Mouse (Mus musculus): ENCODE results near the gene Rsph3a. TPM values are rescaled to one million over a fixed set of nuclear protein-coding genes. Genes with fewer than 3 reads are reported as not detected.
"Not testable (repeated sequence)": the region's sequence is repeated elsewhere in the genome, so short reads cannot be mapped to it uniquely, and the experiment has no call there.

The Rsph3a gene
- polyA plus RNA-seq, 1 experiment from 2014 or later, result 60.5 TPM

GRCm38 (mm10) chr17:7916782-7917574 is 28.4 kb upstream of the Rsph3a start:
- Histone ChIP-seq H3K4me3 (no peak overlapping the region), H3K9me3 (replicated peaks) (no peaks in the 10 kb centered on the region), H3K27ac (replicated peaks) (no peak overlapping the region), H3K4me1 (no peaks in the 10 kb centered on the region), H3K36me3 (no peaks in the 10 kb centered on the region), H3K27me3 (ENCODE audit: low read depth, poor library complexity, severe bottlenecking) (no peaks in the 10 kb centered on the region)
- WGBS, result 84% methylated on average over 12 of the region's 12 CpGs
- no peak for DNase-seq (ENCODE audit: low spot score)

GRCm38 (mm10) chr17:7918355-7918754 is 27.1 kb upstream of the Rsph3a start:
- H3K4me1 ChIP-seq, result no peaks in the 10 kb centered on the region
- no peaks in the 10 kb centered on the region for H3K36me3 ChIP-seq
- no peaks in the 10 kb centered on the region for H3K27me3 ChIP-seq (ENCODE audit: low read depth, poor library complexity, severe bottlenecking)
- no peaks in the 10 kb centered on the region for H3K9me3 ChIP-seq (replicated peaks)
- DNase-seq (ENCODE audit: low spot score), result no peak
- H3K4me3 ChIP-seq, result no peak overlapping the region
- 86% methylated on average over 2 of the region's 2 CpGs for WGBS
- H3K27ac ChIP-seq (replicated peaks), result no peak overlapping the region

- 78% methylated on average over 2 of the region's 2 CpGs for WGBS
- Histone ChIP-seq H3K9me3 (replicated peaks) (no peaks in the 10 kb centered on the region), H3K36me3 (no peaks in the 10 kb centered on the region), H3K27ac (replicated peaks) (no peak overlapping the region), H3K27me3 (ENCODE audit: low read depth, poor library complexity, severe bottlenecking) (no peaks in the 10 kb centered on the region), H3K4me1 (no peaks in the 10 kb centered on the region), H3K4me3 (no peak overlapping the region)
- no peak for DNase-seq (ENCODE audit: low spot score)
Measured at GRCm38 (mm10) chr17:7919209-7919608, 26.2 kb upstream of the Rsph3a start.

GRCm38 (mm10) chr17:7922564-7922963 is 22.9 kb upstream of the Rsph3a start:
- DNase-seq (ENCODE audit: low spot score), result no peak
- Histone ChIP-seq H3K4me1 (no peaks in the 10 kb centered on the region), H3K27ac (replicated peaks) (no peak overlapping the region), H3K9me3 (replicated peaks) (no peaks in the 10 kb centered on the region), H3K36me3 (no peaks in the 10 kb centered on the region), H3K27me3 (ENCODE audit: low read depth, poor library complexity, severe bottlenecking) (no peaks in the 10 kb centered on the region), H3K4me3 (no peak overlapping the region)
- WGBS, result 90% methylated on average over 5 of the region's 5 CpGs

DNA sequence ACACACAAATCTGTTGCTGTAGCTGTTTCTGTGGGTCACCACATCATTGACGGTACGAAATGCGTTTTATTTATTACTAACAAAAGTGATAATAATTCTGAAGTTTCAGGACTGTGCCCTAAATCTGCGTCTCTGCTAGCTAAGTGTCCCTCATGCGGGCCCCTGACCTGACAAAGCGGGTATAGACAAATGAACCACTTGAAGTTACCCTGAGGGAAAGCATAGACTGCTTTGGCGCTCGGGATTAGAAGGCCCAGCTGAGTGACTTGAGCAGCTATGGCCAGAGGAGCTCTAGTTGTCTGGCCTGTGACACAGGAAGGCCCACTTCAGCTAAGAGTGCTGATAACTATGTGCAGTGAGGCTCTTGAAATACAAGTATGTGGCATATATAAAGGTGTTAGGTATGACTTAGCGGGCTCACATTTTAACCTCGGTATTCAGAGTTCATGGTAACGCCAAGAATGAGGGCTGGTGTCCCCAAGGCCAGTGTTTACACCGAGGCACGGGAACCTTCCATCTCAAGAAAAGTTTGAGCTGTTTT is 21.2 kb upstream of the Rsph3a start:
- Histone ChIP-seq H3K9me3 (replicated peaks) (no peaks in the 10 kb centered on the region), H3K36me3 (no peaks in the 10 kb centered on the region), H3K4me3 (no peak overlapping the region), H3K4me1 (no peaks in the 10 kb centered on the region), H3K27me3 (ENCODE audit: low read depth, poor library complexity, severe bottlenecking) (no peaks in the 10 kb centered on the region), H3K27ac (replicated peaks) (no peak overlapping the region)
- DNase-seq (ENCODE audit: low spot score), result no peak
- 91% methylated on average over 13 of the region's 13 CpGs for WGBS

GRCm38 (mm10) chr17:7925413-7926160 is 19.8 kb upstream of the Rsph3a start, which contains the start of gene Tagap:
Gene Tagap (plus strand): TSS chr17:7926000.
- DNase-seq (ENCODE audit: low spot score), result no peak
- Histone ChIP-seq H3K27ac (replicated peaks) (no peak within 1 kb of the TSS), H3K4me1 (no peaks in the 10 kb centered on the region), H3K27me3 (ENCODE audit: low read depth, poor library complexity, severe bottlenecking) (no peaks in the 10 kb centered on the region), H3K9me3 (replicated peaks) (no peaks in the 10 kb centered on the region), H3K36me3 (no peaks in the 10 kb centered on the region), H3K4me3 (no peak within 1 kb of the TSS)
- WGBS, result 77% methylated on average over 13 of the region's 13 CpGs

GRCm38 (mm10) chr17:7927582-7928535 is 17.6 kb upstream of the Rsph3a start:
- H3K36me3 ChIP-seq, result no peaks in the 10 kb centered on the region
- H3K27ac ChIP-seq (replicated peaks), result no peak overlapping the region
- H3K4me3 ChIP-seq, result no peak overlapping the region
- H3K27me3 ChIP-seq (ENCODE audit: low read depth, poor library complexity, severe bottlenecking), result no peaks in the 10 kb centered on the region
- H3K4me1 ChIP-seq, result peaks cover 7% of the 10 kb centered on the region
- 73% methylated on average over 24 of the region's 24 CpGs for WGBS
- DNase-seq (ENCODE audit: low spot score), result peak; percentile 44
- H3K9me3 ChIP-seq (replicated peaks), result no peaks in the 10 kb centered on the region

DNA sequence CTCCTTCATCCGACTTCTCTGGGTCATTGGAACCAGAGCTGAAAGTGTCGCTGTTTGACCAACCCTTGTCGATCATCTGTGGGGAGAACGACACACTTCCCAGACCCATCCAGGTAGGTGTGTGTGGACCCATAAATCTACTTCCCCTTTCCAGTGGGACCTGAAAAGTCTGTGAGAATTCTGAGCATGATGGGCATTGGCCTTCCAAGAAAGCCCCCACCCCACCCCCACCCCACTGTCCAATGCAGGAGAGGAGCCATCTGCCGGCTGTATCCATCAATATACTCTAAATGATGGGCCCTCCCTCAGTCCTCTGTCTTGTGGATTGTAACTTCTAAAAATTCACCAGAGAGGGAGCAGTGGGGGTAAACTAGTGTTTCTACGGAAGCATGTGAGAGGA is 16.8 kb upstream of the Rsph3a start:
- Histone ChIP-seq H3K4me1 (peaks cover 7% of the 10 kb centered on the region), H3K27me3 (ENCODE audit: low read depth, poor library complexity, severe bottlenecking) (no peaks in the 10 kb centered on the region), H3K4me3 (no peak overlapping the region), H3K9me3 (replicated peaks) (no peaks in the 10 kb centered on the region), H3K36me3 (no peaks in the 10 kb centered on the region), H3K27ac (replicated peaks) (no peak overlapping the region)
- 78% methylated on average over 6 of the region's 6 CpGs for WGBS
- no peak for DNase-seq (ENCODE audit: low spot score)

GRCm38 (mm10) chr17:7929279-7929678 is 16.1 kb upstream of the Rsph3a start:
- 29% methylated on average over 8 of the region's 8 CpGs for WGBS
- no peak overlapping the region for H3K27ac ChIP-seq (replicated peaks)
- DNase-seq (ENCODE audit: low spot score), result no peak
- H3K4me3 ChIP-seq, result no peak overlapping the region
- H3K4me1 ChIP-seq, result peaks cover 7% of the 10 kb centered on the region
- no peaks in the 10 kb centered on the region for H3K9me3 ChIP-seq (replicated peaks)
- H3K27me3 ChIP-seq (ENCODE audit: low read depth, poor library complexity, severe bottlenecking), result no peaks in the 10 kb centered on the region
- H3K36me3 ChIP-seq, result no peaks in the 10 kb centered on the region

- 84% methylated on average over 13 of the region's 13 CpGs for WGBS
- no peaks in the 10 kb centered on the region for H3K36me3 ChIP-seq
- peak overlapping the region; percentile 55 for H3K27ac ChIP-seq (replicated peaks)
- no peaks in the 10 kb centered on the region for H3K27me3 ChIP-seq (ENCODE audit: low read depth, poor library complexity, severe bottlenecking)
- peak; percentile 19 for DNase-seq (ENCODE audit: low spot score)
- H3K9me3 ChIP-seq (replicated peaks), result no peaks in the 10 kb centered on the region
- no peak overlapping the region for H3K4me3 ChIP-seq
- peaks cover 7% of the 10 kb centered on the region for H3K4me1 ChIP-seq
Measured at GRCm38 (mm10) chr17:7931096-7931990, 14.1 kb upstream of the Rsph3a start.

DNA sequence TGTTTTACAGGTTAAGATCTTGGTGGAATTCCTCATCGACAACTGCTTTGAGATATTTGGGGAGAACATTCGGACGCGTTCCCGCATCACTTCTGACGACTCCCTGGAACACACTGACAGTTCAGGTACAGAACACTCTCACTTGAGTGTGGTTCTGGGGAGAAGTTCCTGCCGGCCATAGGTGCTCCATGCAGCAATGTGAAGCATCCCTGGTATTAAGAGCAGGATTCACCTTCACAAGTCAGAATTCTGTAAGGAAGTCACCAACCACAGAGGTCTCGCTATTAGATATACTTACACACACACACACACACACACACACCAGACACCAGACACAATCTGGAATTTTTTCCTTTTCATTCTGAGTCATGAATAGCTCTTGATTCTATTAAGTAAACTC is 13.3 kb upstream of the Rsph3a start:
- not testable (repeated sequence) for H3K9me3 ChIP-seq (replicated peaks); H3K4me3 ChIP-seq; H3K27ac ChIP-seq (replicated peaks); H3K36me3 ChIP-seq; H3K4me1 ChIP-seq; DNase-seq (ENCODE audit: low spot score); H3K27me3 ChIP-seq (ENCODE audit: low read depth, poor library complexity, severe bottlenecking)
- 89% methylated on average over 7 of the region's 8 CpGs for WGBS

Measured in midbrain, embryonic 10.5 days (tissue).